Mouse (Mus musculus): ENCODE data around the gene Cox4i1. TPM values are rescaled to one million over a fixed set of nuclear protein-coding genes. Genes with fewer than 3 reads are reported as not detected.

Cox4i1 gene
- total RNA-seq (2014; rRNA removed) (706 and 858 TPM in 2 replicates), polyA plus RNA-seq (2012; rRNA removed) (1,059 and 1,162 TPM in 2 replicates)

DNA sequence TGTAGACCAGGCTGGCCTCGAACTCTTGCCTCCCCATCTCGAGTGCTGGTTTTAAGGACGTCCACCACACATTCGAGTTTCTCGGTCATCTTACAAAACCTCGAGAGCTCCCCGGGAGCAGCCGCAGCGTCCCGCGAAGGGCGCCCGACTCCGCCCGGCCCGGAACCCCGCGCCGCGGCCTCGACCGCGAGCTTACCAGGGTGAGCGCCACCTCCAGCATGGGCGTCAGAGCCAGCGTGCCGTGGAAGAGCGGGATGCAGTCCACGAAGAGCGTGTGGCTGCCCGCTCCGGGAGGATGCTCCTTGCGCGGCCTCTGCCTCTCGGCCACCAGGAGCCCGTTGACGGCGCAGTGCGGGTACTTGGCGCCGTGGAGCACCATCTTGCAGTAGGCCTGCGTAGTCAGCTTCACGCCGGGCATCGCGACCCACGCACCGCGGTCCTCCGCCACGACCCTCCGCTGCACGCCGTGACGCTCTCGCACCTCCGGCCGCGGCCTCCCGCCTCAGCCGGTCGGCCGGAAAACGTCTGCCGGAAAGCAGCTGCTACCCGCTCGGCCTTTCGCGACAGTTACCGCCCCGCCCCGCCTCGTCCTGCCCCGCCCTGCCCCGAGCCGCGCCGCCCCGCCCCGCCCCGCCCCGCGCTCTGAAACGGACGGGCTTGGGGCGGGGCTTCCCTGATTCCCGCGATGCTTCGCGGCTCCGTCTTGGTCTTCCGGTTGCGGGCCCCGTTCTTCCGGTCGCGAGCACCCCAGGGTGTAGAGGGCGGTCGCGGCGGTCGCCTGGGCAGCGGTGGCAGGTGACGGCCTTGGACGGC is at the start of gene Cox4i1, which contains the start of gene Gm27021:
Cox4i1 (plus strand) TSS at position 662 of the 813 bp plus-strand sequence.
Gm27021 (minus strand) TSS at position 519 of the 813 bp plus-strand sequence.
- TF ChIP-seq POLR2A (IDR thresholded peaks at IDR 0.05; ENCODE audit: extremely low read depth, insufficient read depth, low read length), result peak; percentile 58; the same call in 1 of the 2 replicates
- no peak for TF ChIP-seq CTCF (IDR thresholded peaks at IDR 0.05; ENCODE audit: low read depth, low read length)
- Histone ChIP-seq H3K27me3 (ENCODE audit: control insufficient read depth, insufficient read depth, low read length) (no peaks in the 10 kb centered on the region), H3K9ac (ENCODE audit: low read depth, low read length) (peak within 1 kb of the TSS; percentile 98), H3K4me3 (ENCODE audit: insufficient read depth, low read depth, low read length) (peak within 1 kb of the TSS; percentile 95), H3K27ac (replicated peaks; ENCODE audit: insufficient read depth, low read depth, low read length) (peak within 1 kb of the TSS; percentile 95), H3K79me2 (ENCODE audit: control insufficient read depth, insufficient read depth, low read length) (peaks cover 32% of the 10 kb centered on the region), H3K36me3 (ENCODE audit: control insufficient read depth, insufficient read depth, low read length) (peaks cover 11% of the 10 kb centered on the region; the same call in 1 of the 2 replicates), H3K4me1 (ENCODE audit: control insufficient read depth, insufficient read depth, low read length) (peaks cover 20% of the 10 kb centered on the region)
- DNase-seq (ENCODE audit: extremely low read depth, low read depth, low spot score), result peak; percentile 71
- WGBS, result 1% methylated on average over 105 of the region's 105 CpGs

- peak overlapping the region; percentile 45 for H3K9ac ChIP-seq (ENCODE audit: low read depth, low read length)
- no peaks in the 10 kb centered on the region for H3K79me2 ChIP-seq (ENCODE audit: control insufficient read depth, insufficient read depth, low read length)
- no peak overlapping the region for H3K4me3 ChIP-seq (ENCODE audit: insufficient read depth, low read depth, low read length)
- H3K4me1 ChIP-seq (ENCODE audit: control insufficient read depth, insufficient read depth, low read length), result peaks cover 28% of the 10 kb centered on the region
- WGBS, result 29% methylated on average over 11 of the region's 11 CpGs
- H3K36me3 ChIP-seq (ENCODE audit: control insufficient read depth, insufficient read depth, low read length), result no peaks in the 10 kb centered on the region
- H3K27me3 ChIP-seq (ENCODE audit: control insufficient read depth, insufficient read depth, low read length), result no peaks in the 10 kb centered on the region
- TF ChIP-seq CTCF (IDR thresholded peaks at IDR 0.05; ENCODE audit: low read depth, low read length) (no peak), POLR2A (IDR thresholded peaks at IDR 0.05; ENCODE audit: extremely low read depth, insufficient read depth, low read length) (no peak)
- H3K27ac ChIP-seq (replicated peaks; ENCODE audit: insufficient read depth, low read depth, low read length), result peak overlapping the region; percentile 96
- DNase-seq (ENCODE audit: extremely low read depth, low read depth, low spot score), result peak; percentile 95
Observed at GRCm38 (mm10) chr8:120619235-120620180, 48.5 kb upstream of the Cox4i1 start.

GRCm38 (mm10) chr8:120620441-120620840 is 47.6 kb upstream of the Cox4i1 start:
- Histone ChIP-seq H3K4me1 (ENCODE audit: control insufficient read depth, insufficient read depth, low read length) (peaks cover 28% of the 10 kb centered on the region), H3K79me2 (ENCODE audit: control insufficient read depth, insufficient read depth, low read length) (no peaks in the 10 kb centered on the region), H3K36me3 (ENCODE audit: control insufficient read depth, insufficient read depth, low read length) (no peaks in the 10 kb centered on the region), H3K27ac (replicated peaks; ENCODE audit: insufficient read depth, low read depth, low read length) (peak overlapping the region; percentile 96), H3K9ac (ENCODE audit: low read depth, low read length) (peak overlapping the region; percentile 45), H3K4me3 (ENCODE audit: insufficient read depth, low read depth, low read length) (no peak overlapping the region), H3K27me3 (ENCODE audit: control insufficient read depth, insufficient read depth, low read length) (no peaks in the 10 kb centered on the region)
- DNase-seq (ENCODE audit: extremely low read depth, low read depth, low spot score), result peak; percentile 68
- WGBS, result 24% methylated on average over 7 of the region's 7 CpGs
- TF ChIP-seq CTCF (IDR thresholded peaks at IDR 0.05; ENCODE audit: low read depth, low read length), result no peak
- TF ChIP-seq POLR2A (IDR thresholded peaks at IDR 0.05; ENCODE audit: extremely low read depth, insufficient read depth, low read length), result no peak

DNA sequence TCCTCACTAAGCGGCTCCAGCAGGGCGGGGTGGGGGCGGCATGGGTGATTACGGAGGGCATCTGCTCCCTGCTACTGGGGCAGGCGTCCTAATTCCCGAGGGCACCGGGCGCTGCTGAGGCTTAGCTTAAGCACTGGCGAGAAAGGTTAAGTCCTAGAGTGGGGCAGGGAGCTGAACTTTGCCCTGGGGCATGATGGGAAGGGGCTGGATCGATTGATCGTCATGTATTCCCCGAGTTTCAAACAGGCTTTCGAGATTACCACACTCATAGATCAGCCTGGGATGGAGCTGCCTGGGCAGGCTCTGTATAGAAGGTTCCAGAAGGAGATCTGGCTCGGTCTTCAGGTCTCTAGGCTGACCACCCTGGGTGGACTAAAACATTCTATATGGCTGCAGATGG is 45.9 kb upstream of the Cox4i1 start:
- Histone ChIP-seq H3K4me1 (ENCODE audit: control insufficient read depth, insufficient read depth, low read length) (peaks cover 28% of the 10 kb centered on the region), H3K27ac (replicated peaks; ENCODE audit: insufficient read depth, low read depth, low read length) (peak overlapping the region; percentile 85), H3K27me3 (ENCODE audit: control insufficient read depth, insufficient read depth, low read length) (no peaks in the 10 kb centered on the region), H3K36me3 (ENCODE audit: control insufficient read depth, insufficient read depth, low read length) (no peaks in the 10 kb centered on the region), H3K9ac (ENCODE audit: low read depth, low read length) (peak overlapping the region; percentile 24; the same call in 1 of the 2 replicates), H3K79me2 (ENCODE audit: control insufficient read depth, insufficient read depth, low read length) (no peaks in the 10 kb centered on the region), H3K4me3 (ENCODE audit: insufficient read depth, low read depth, low read length) (no peak overlapping the region)
- peak; percentile 81 for DNase-seq (ENCODE audit: extremely low read depth, low read depth, low spot score)
- TF ChIP-seq CTCF (IDR thresholded peaks at IDR 0.05; ENCODE audit: low read depth, low read length), result no peak
- TF ChIP-seq POLR2A (IDR thresholded peaks at IDR 0.05; ENCODE audit: extremely low read depth, insufficient read depth, low read length), result no peak
- 25% methylated on average over 14 of the region's 14 CpGs for WGBS

- Histone ChIP-seq H3K27ac (replicated peaks; ENCODE audit: insufficient read depth, low read depth, low read length) (no peak overlapping the region), H3K9ac (ENCODE audit: low read depth, low read length) (no peak overlapping the region), H3K27me3 (ENCODE audit: control insufficient read depth, insufficient read depth, low read length) (no peaks in the 10 kb centered on the region), H3K4me3 (ENCODE audit: insufficient read depth, low read depth, low read length) (no peak overlapping the region), H3K4me1 (ENCODE audit: control insufficient read depth, insufficient read depth, low read length) (peaks cover 25% of the 10 kb centered on the region), H3K36me3 (ENCODE audit: control insufficient read depth, insufficient read depth, low read length) (no peaks in the 10 kb centered on the region), H3K79me2 (ENCODE audit: control insufficient read depth, insufficient read depth, low read length) (no peaks in the 10 kb centered on the region)
- WGBS, result 83% methylated on average over 2 of the region's 2 CpGs
- DNase-seq (ENCODE audit: extremely low read depth, low read depth, low spot score), result no peak
- TF ChIP-seq CTCF (IDR thresholded peaks at IDR 0.05; ENCODE audit: low read depth, low read length), result no peak
- no peak for TF ChIP-seq POLR2A (IDR thresholded peaks at IDR 0.05; ENCODE audit: extremely low read depth, insufficient read depth, low read length)
Observed at GRCm38 (mm10) chr8:120623608-120624007, 44.4 kb upstream of the Cox4i1 start.
